Mouse (Mus musculus): Measurements from ENCODE around the gene Ssxb6. TPM values are rescaled to one million over a fixed set of nuclear protein-coding genes. Genes with fewer than 3 reads are reported as not detected.

The Ssxb6 gene
- polyA plus RNA-seq (2017; shearing (Covaris generic)): not detected

DNA sequence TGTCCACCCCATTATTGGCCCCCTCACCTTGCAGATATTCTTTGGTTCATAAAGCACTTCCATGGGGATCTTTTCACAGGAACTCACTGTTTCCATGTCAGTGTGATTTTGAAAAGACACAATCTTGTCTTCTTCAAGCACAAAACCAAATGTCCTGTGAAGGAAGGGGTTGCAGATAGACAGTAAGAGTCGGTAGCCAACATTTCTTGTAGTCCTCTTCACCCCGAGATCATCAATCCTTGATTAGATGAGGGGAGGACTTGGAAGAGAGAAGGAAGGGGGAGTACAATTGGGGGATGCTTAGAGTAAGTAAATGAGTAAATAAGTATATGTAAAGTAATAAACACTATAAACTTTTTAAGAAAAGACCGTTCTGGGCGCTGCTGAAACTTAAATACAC is at the start of gene Ssxb6:
Gene Ssxb6 (minus strand): TSS at position 101 of the 400 bp plus-strand sequence.

GRCm38 (mm10) chrX:8591716-8592115 is 43.7 kb upstream of the Ssxb6 start, which contains the start of gene Ssxb3:
TSS of gene Ssxb3 (minus strand) at chrX:8591816.

GRCm38 (mm10) chrX:8524854-8525253 is 23.2 kb downstream of the Ssxb6 start, which contains the start of gene Gm14459:
TSS of gene Gm14459 (minus strand) at chrX:8524954.

Other genes starting within 250 kb of the Ssxb6 start
- not detected for gene Ssxb10, start 220.8 kb downstream of the Ssxb6 start, polyA plus RNA-seq (2017; shearing (Covaris generic))
- gene Ssxb9, start 181.3 kb downstream of the Ssxb6 start, polyA plus RNA-seq (2017; shearing (Covaris generic)): not detected
- not detected for gene Ssxb1, start 134.9 kb downstream of the Ssxb6 start, polyA plus RNA-seq (2017; shearing (Covaris generic))
- not detected for gene Ssxb2, start 86.5 kb downstream of the Ssxb6 start, polyA plus RNA-seq (2017; shearing (Covaris generic))
- gene Gm14459, start 23.3 kb downstream of the Ssxb6 start, polyA plus RNA-seq (2017; shearing (Covaris generic)): not detected
- not detected for gene Ssxb3, start 43.6 kb upstream of the Ssxb6 start, polyA plus RNA-seq (2017; shearing (Covaris generic))
- gene Ssxb8, start 142.6 kb upstream of the Ssxb6 start, polyA plus RNA-seq (2017; shearing (Covaris generic)): not detected
- not detected for gene Ssx9, start 200.2 kb upstream of the Ssxb6 start, polyA plus RNA-seq (2017; shearing (Covaris generic))

Data from activated CD4-positive, CD25-positive, alpha-beta regulatory T cell, adult 9 weeks (primary cell).